Mouse (Mus musculus): Measurements from ENCODE around the gene Kctd7. TPM values are rescaled to one million over a fixed set of nuclear protein-coding genes. Genes with fewer than 3 reads are reported as not detected.

Kctd7 gene
- 3.1 TPM for polyA plus RNA-seq (2014; fragmentation: Illumina TruSeq; extraction: RNeasy Lipid Tissue Mini Kit (QIAGEN cat#74804))

GRCm38 (mm10) chr5:130144334-130145312 lies at the start of gene Kctd7:
Gene Kctd7 (plus strand): TSS chr5:130144861.

GRCm38 (mm10) chr5:130171423-130171954 lies 26.8 kb downstream of the Kctd7 start, which contains the start of gene Rabgef1:
Gene Rabgef1 (plus strand): TSS chr5:130171798.

Other genes with a start within 250 kb of the Kctd7 start
- gene Zbed5, start 249.1 kb upstream of the Kctd7 start, polyA plus RNA-seq (2014; fragmentation: Illumina TruSeq; extraction: RNeasy Lipid Tissue Mini Kit (QIAGEN cat#74804)): 18.1 TPM
- gene Phkg1, start 246.3 kb upstream of the Kctd7 start, polyA plus RNA-seq (2014; fragmentation: Illumina TruSeq; extraction: RNeasy Lipid Tissue Mini Kit (QIAGEN cat#74804)): 0.54 TPM
- gene Nupr1l, start 236.3 kb upstream of the Kctd7 start, polyA plus RNA-seq (2014; fragmentation: Illumina TruSeq; extraction: RNeasy Lipid Tissue Mini Kit (QIAGEN cat#74804)): 2.2 TPM
- gene Vkorc1l1, start 202.9 kb upstream of the Kctd7 start, polyA plus RNA-seq (2014; fragmentation: Illumina TruSeq; extraction: RNeasy Lipid Tissue Mini Kit (QIAGEN cat#74804)): 90.0 TPM
- 28.1 TPM for gene Gusb, start 141.8 kb upstream of the Kctd7 start, polyA plus RNA-seq (2014; fragmentation: Illumina TruSeq; extraction: RNeasy Lipid Tissue Mini Kit (QIAGEN cat#74804))
- 2.6 TPM for gene Asl, start 115.6 kb upstream of the Kctd7 start, polyA plus RNA-seq (2014; fragmentation: Illumina TruSeq; extraction: RNeasy Lipid Tissue Mini Kit (QIAGEN cat#74804))
- 14.1 TPM for gene Crcp, start 115.6 kb upstream of the Kctd7 start, polyA plus RNA-seq (2014; fragmentation: Illumina TruSeq; extraction: RNeasy Lipid Tissue Mini Kit (QIAGEN cat#74804))
- 33.9 TPM for gene Tpst1, start 71.5 kb upstream of the Kctd7 start, polyA plus RNA-seq (2014; fragmentation: Illumina TruSeq; extraction: RNeasy Lipid Tissue Mini Kit (QIAGEN cat#74804))
- 32.2 TPM for gene Rabgef1, start 26.9 kb downstream of the Kctd7 start, polyA plus RNA-seq (2014; fragmentation: Illumina TruSeq; extraction: RNeasy Lipid Tissue Mini Kit (QIAGEN cat#74804))
- gene Tmem248, start 72.2 kb downstream of the Kctd7 start, polyA plus RNA-seq (2014; fragmentation: Illumina TruSeq; extraction: RNeasy Lipid Tissue Mini Kit (QIAGEN cat#74804)): 49.8 TPM
- gene Sbds, start 110.7 kb downstream of the Kctd7 start, polyA plus RNA-seq (2014; fragmentation: Illumina TruSeq; extraction: RNeasy Lipid Tissue Mini Kit (QIAGEN cat#74804)): 59.0 TPM
- 1.9 TPM for gene Tyw1, start 110.8 kb downstream of the Kctd7 start, polyA plus RNA-seq (2014; fragmentation: Illumina TruSeq; extraction: RNeasy Lipid Tissue Mini Kit (QIAGEN cat#74804))
- gene Caln1, start 224.6 kb downstream of the Kctd7 start, polyA plus RNA-seq (2014; fragmentation: Illumina TruSeq; extraction: RNeasy Lipid Tissue Mini Kit (QIAGEN cat#74804)): 0.74 TPM
- not detected for gene A330070K13Rik, start 239.8 kb downstream of the Kctd7 start, polyA plus RNA-seq (2014; fragmentation: Illumina TruSeq; extraction: RNeasy Lipid Tissue Mini Kit (QIAGEN cat#74804))

Measured in ovary, adult 10 weeks (tissue).